In the genomic region with DNA sequence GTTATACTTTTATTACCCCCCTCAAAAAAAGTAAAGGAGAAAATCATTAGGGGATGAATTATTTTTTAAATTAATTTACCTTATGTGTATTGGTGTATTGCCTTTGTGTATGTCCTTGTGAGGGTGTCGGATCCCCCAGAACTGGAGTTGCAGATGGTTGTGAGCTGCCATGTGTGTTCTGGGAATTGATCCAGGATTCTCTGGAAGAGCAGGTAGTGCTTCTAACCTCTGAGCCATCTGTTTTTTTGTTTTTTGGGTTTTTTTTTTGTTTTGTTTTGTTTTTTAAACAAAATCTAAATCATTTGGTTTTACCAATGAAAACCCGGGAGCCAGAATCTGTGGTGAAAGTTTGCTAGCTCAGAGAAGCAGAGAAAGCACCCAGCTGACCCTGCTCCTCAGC, we compare ENCODE assay signal across 18 mouse cellular contexts. TPM values are rescaled to one million over a fixed set of nuclear protein-coding genes. Genes with fewer than 3 reads are reported as not detected.
DNase-seq lines count a peak whose midpoint lies in the region; ATAC-seq and TF ChIP-seq lines count a peak whose summit lies in the region.
"Had no signal": no experiment of that assay in that cellular context is flagged by ENCODE, and none has a peak within 500 bp of the region (broad histone marks: within the 10 kb centered on the region; RNA-seq: fewer than 3 reads in every experiment).

No protein-coding gene starts in this region.

- no peaks in the 10 kb centered on the region for H3K36me3 ChIP-seq in liver, adult 2 months (ENCODE audit: control insufficient read depth, insufficient read depth, low read length)
- no peaks in the 10 kb centered on the region for H3K36me3 ChIP-seq in forebrain, embryonic 12.5 days (replicated peaks)
- H3K36me3 ChIP-seq: embryonic facial prominence, embryonic 15.5 days; heart, embryonic 15.5 days; limb, embryonic 10.5 days; midbrain, embryonic 13.5 days; neural tube, embryonic 13.5 days had no signal

- no peak overlapping the region for H3K4me3 ChIP-seq in liver, adult 2 months (ENCODE audit: insufficient read depth, low read depth, low read length)
- no peak overlapping the region for H3K4me3 ChIP-seq in forebrain, embryonic 12.5 days (replicated peaks)
- H3K4me3 ChIP-seq: embryonic facial prominence, embryonic 15.5 days; heart, embryonic 15.5 days; megakaryocyte, embryonic 14.5 days; midbrain, embryonic 13.5 days; neural tube, embryonic 13.5 days had no signal

- H3K9me3 ChIP-seq in forebrain, embryonic 12.5 days = no peaks in the 10 kb centered on the region
- H3K9me3 ChIP-seq: embryonic facial prominence, embryonic 15.5 days; heart, embryonic 15.5 days; limb, embryonic 10.5 days; megakaryocyte, embryonic 14.5 days; midbrain, embryonic 13.5 days; neural tube, embryonic 13.5 days had no signal

- TF ChIP-seq CTCF in liver, adult 2 months (IDR thresholded peaks at IDR 0.05; ENCODE audit: low read depth, low read length) = no peak

- H3K4me1 ChIP-seq in liver, adult 2 months (ENCODE audit: control insufficient read depth, insufficient read depth, low read length) = no peaks in the 10 kb centered on the region
- H3K4me1 ChIP-seq in forebrain, embryonic 12.5 days = no peaks in the 10 kb centered on the region
- H3K4me1 ChIP-seq: embryonic facial prominence, embryonic 15.5 days; heart, embryonic 15.5 days; midbrain, embryonic 13.5 days; neural tube, embryonic 13.5 days had no signal

- WGBS in liver, adult 2 months = 45% methylated on average over 2 of the region's 2 CpGs
- 86% methylated on average over 2 of the region's 2 CpGs for WGBS in forebrain, embryonic 12.5 days

- no peak for TF ChIP-seq POLR2A in liver, adult 2 months (IDR thresholded peaks at IDR 0.05; ENCODE audit: extremely low read depth, insufficient read depth, low read length)

- H3K79me2 ChIP-seq in liver, adult 2 months (ENCODE audit: control insufficient read depth, insufficient read depth, low read length) = no peaks in the 10 kb centered on the region

- H3K27ac ChIP-seq in liver, adult 2 months (replicated peaks; ENCODE audit: insufficient read depth, low read depth, low read length) = no peak overlapping the region
- no peak overlapping the region for H3K27ac ChIP-seq in forebrain, embryonic 12.5 days
- H3K27ac ChIP-seq: midbrain, embryonic 13.5 days; neural tube, embryonic 13.5 days had no signal

- no peak overlapping the region for H3K4me2 ChIP-seq in forebrain, embryonic 12.5 days
- H3K4me2 ChIP-seq: midbrain, embryonic 13.5 days; neural tube, embryonic 13.5 days had no signal

- no peaks in the 10 kb centered on the region for H3K27me3 ChIP-seq in liver, adult 2 months (ENCODE audit: control insufficient read depth, insufficient read depth, low read length)
- H3K27me3 ChIP-seq in forebrain, embryonic 12.5 days = no peaks in the 10 kb centered on the region
- H3K27me3 ChIP-seq: embryonic facial prominence, embryonic 15.5 days; heart, embryonic 15.5 days; megakaryocyte, embryonic 14.5 days; midbrain, embryonic 13.5 days; neural tube, embryonic 13.5 days had no signal

- no peak overlapping the region for H3K9ac ChIP-seq in liver, adult 2 months (ENCODE audit: low read depth, low read length)
- H3K9ac ChIP-seq in forebrain, embryonic 12.5 days = no peak overlapping the region
- H3K9ac ChIP-seq: embryonic facial prominence, embryonic 15.5 days; forebrain, postnatal 0 days; heart, embryonic 15.5 days; midbrain, embryonic 13.5 days; neural tube, embryonic 13.5 days had no signal

- DNase-seq in cerebellum, adult 11-12 months = peak; percentile 71
- peak; percentile 23 for DNase-seq in liver, adult 2 months (ENCODE audit: extremely low read depth, low read depth, low spot score)
- no peak for DNase-seq in liver
- DNase-seq in cerebellum, adult 8-10 months = peak; percentile 37
- DNase-seq in cerebellum, postnatal 36 days = peak; percentile 37 to 40
- DNase-seq in thymus, postnatal 14 days = no peak
- DNase-seq: adrenal gland, postnatal 14 days; forebrain, postnatal 0 days; gastrocnemius, postnatal 36 days; kidney, adult 11 months had no signal

- ATAC-seq in cerebellum, adult (ENCODE audit: insufficient number of reproducible peaks, low FRiP score, low TSS enrichment) = no peak
- ATAC-seq in forebrain, embryonic 12.5 days (ENCODE audit: low FRiP score) = no peak
- ATAC-seq: forebrain, postnatal 0 days; midbrain, embryonic 13.5 days had no signal

RNA-seq across cellular contexts. Expression of a gene that starts 1.8 kb away (rescaled TPM):
- 2.0 and 2.2 TPM in 2 replicates for total RNA-seq in liver, adult 2 months (2014; rRNA removed)
- polyA plus RNA-seq in liver, adult 2 months (2012; rRNA removed) = 0.29 and 0.46 TPM in 2 replicates
- polyA plus RNA-seq in forebrain, embryonic 12.5 days (2016; fragmentation: Nextera tagmentation; extraction: Ambion mirVana) = 9.6 and 11.1 TPM in 2 replicates

Comparison
In these comparisons a context has a peak if more than half of its experiments do, and no peak if none do; other contexts are left out.
1. DNase-seq: peak in cerebellum, adult 11-12 months (single experiment), liver, adult 2 months (single experiment), cerebellum, adult 8-10 months (single experiment) and cerebellum, postnatal 36 days (2 of 2); none in liver (single experiment) and thymus, postnatal 14 days (single experiment).